In the genomic region with DNA sequence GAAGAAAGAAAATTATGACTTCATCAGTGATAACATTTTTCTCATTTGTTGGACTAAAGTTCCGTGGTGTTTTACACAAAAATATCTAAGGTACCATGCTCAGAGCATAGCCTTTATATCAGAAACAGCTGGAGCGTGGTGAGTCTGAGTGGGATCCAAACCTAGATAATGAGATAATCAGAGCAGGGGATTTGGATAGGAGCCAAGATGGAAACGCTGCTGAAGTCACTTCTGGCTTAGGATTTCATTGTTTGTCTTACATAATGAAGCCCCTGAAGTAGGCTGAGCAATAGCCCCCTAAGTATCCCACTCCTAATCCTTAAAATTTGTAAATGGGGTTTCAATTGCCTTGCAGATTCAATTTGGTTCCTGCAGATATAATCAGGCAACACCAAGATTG, we compare ENCODE assay signal across 1 mouse cellular context.
TF ChIP-seq lines count a peak whose summit lies in the region.

No protein-coding gene starts in this region.

TF ChIP-seq in MEL, 35 proteins besides CTCF, POLR2A, EP300 and RAD21 (continued from another document):
- TF ChIP-seq JUND (IDR thresholded peaks at IDR 0.05; ENCODE audit: low read depth, low read length) (no peak), BHLHE40 (IDR thresholded peaks at IDR 0.05; ENCODE audit: borderline replicate concordance, low read depth, low read length) (no peak), NELFE (IDR thresholded peaks at IDR 0.05; ENCODE audit: low read depth, low read length) (no peak), CHD2 (IDR thresholded peaks at IDR 0.05; ENCODE audit: low read length) (no peak), TCF12 (IDR thresholded peaks at IDR 0.05; ENCODE audit: low read depth, low read length) (peak; percentile 50; the same call in 1 of the 2 replicates), NRF1 (IDR thresholded peaks at IDR 0.05; ENCODE audit: insufficient read depth, low read depth, low read length, poor library complexity, severe bottlenecking) (no peak), ETS1 (IDR thresholded peaks at IDR 0.05; ENCODE audit: low read depth, low read length) (peak; percentile 84), RCOR1 (IDR thresholded peaks at IDR 0.05; ENCODE audit: low read depth, low read length) (peak; percentile 61), MEF2A (IDR thresholded peaks at IDR 0.05; ENCODE audit: extremely low read depth, insufficient replicate concordance, low read depth, low read length, poor library complexity, severe bottlenecking) (no peak), MXI1 (IDR thresholded peaks at IDR 0.05; ENCODE audit: low read depth, low read length) (no peak), ZKSCAN1 (IDR thresholded peaks at IDR 0.05; ENCODE audit: low read depth, low read length) (no peak), MAZ (IDR thresholded peaks at IDR 0.05; ENCODE audit: low read depth, low read length) (no peak)
